Mouse (Mus musculus): ENCODE measurements at regions not wholly inside any gene's neighbourhood (a gene's known extent, or its start where the extent isn't known, plus 50 kb on each side); places are given as distances from the start of the nearest gene placed in this dataset.
A peak's percentile ranks its signal among the peaks of the same experiment; 100 is the strongest.
"Not testable (repeated sequence)": the region's sequence is repeated elsewhere in the genome, so short reads cannot be mapped to it uniquely, and the experiment has no call there.

DNA sequence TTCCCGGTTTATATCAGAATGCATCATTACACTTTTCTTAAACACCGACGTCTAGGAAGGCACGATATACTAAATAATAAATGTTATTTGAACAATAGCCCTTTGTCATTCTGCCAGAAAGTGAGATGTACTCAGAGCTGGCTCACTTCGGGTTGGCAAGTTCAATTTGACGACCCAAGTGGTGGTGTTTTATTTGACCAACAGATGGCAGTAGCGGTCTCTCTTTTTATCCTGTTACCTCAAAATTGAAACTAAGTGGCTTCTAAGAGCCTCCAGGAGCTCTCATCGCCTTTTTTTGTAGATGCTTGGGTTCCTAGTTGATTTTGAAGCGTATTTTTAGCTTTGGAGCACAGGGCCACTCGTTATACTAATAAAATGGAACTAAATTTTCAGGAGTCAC, 66.7 kb upstream of the Chmp2b start:
- peak; percentile 73 to 79 for DNase-seq

DNA sequence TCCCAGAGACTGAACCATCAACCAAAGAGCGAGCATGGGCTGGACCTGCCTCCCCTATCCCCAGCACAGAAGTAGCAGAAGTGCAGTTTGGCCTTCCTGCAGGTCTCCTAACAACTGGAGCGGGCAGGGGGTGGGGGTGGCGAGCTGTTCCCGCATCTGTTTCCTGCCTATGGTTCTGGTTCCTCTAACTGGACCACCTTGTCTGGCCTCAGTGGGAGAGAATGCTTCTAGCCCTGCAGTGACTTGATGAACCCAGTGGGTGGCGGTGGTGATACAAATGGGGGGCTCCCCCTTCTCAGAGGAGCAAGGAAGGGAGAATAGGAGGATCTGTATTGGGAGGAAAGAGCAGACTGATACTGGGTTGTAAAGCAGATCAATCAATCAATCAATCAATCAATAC, 69.2 kb upstream of the Chmp2b start:
- DNase-seq: no peak

DNA sequence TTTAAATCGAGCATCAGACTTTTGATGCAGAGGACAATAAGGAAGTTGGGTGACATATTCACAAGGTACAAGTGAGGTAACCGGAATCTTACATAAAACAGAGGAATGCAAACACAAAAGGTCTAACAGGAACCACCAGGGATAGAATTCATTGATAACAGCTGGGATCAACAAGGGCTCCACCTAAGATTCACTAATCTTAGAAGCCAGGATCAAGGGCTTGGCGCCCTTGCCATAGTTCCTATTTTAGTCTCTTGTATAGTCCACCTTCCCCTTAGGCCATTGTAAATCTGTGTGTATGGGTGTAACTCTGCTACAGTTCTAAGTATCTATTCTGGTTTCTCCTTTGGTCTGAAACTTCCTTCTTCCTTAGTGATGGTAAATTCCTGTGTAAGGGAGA, 84.2 kb upstream of the Chmp2b start:
- not testable (repeated sequence) for DNase-seq

GRCm38 (mm10) chr16:65649061-65649460, 86.5 kb upstream of the Chmp2b start:
- no peak for DNase-seq

DNA sequence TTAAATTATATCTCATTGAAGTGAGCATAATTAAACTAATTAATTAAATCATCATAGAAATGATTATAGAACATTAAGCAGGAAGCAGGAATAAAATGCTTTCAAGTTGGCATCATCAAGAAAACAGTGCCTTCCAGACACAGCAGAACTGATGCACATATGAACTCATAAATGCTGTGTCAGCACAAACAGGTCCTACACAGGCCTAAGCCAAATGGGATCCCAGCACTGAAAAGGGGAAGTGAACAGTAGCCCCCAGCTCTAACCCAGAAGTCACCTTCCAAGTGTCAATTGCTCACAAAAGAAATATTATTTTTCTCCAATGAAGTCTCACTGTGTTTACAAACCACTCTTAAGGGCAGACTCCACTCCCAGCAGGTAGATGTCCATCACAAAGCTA, 93.0 kb upstream of the Chmp2b start:
- DNase-seq: no peak

DNA sequence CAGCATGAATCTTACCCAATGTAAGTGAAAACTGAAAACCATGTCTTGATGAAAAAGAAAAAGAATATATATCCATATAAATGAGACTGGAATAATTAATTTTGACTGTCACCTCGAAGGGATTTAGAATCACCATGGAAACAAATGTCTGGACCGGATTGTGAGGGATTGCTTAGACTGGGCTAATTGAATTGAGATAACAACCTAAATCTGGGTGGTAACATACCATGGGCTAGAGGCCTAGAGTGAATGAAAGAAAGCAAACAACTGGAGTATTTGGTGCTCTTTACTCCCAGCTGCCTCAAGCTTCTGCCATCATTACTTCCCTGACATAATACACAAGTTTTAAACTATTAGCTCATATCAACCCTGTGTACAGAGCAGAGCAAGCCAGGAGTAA, 95.3 kb upstream of the Chmp2b start:
- no peak for DNase-seq

- peak; percentile 4 to 20 for DNase-seq
Observed at GRCm38 (mm10) chr16:65664787-65665186, 102.3 kb upstream of the Chmp2b start.

GRCm38 (mm10) chr16:65672116-65672515, 109.6 kb upstream of the Chmp2b start:
- DNase-seq: no peak

DNA sequence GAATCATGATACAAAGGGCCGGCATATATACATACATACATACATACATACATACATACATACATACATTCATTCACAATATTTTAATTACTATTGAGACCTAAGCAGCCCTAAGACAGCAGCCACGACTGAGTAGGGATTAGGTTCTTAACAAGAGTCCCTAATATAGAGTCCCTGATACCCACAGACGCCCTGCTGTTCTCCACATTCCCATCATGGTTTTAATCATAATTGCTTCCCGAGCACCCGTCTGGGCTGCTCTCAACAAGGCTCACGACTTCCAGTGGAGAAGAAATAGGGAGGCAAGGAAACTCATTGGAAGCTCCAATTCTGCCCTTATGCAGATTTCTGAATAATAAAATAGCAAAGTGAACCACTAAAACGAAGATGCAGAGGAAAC, 120.6 kb upstream of the Chmp2b start:
- no peak for DNase-seq

DNA sequence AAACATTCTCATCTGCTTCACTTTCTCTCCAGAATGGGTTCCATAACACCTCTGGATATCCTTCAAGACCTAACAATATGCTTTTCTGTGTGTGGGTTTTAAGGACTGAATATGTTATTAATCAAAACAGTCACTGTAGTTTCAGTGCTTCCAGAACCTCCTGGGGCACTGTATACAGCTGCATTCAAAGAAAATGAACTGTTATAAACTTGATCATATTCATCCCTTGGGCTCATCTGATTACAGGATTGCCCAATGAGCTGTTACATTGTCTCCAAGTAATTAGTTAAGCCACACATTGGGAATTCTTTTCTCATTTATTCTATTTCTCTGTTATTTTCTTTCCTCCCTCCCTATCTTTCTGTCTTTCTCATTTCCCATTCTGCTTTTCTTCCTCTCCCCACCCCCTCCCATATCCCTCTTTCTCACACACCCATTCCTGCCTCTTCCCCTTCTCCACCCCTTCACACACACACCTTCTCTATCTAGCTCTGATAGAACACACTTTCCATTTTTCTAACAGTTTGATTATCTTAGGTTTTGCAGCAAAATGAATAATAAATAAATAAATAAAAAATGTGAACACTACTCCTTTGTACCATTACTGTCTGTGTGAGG, 121.3 kb upstream of the Chmp2b start:
- no peak for DNase-seq

DNA sequence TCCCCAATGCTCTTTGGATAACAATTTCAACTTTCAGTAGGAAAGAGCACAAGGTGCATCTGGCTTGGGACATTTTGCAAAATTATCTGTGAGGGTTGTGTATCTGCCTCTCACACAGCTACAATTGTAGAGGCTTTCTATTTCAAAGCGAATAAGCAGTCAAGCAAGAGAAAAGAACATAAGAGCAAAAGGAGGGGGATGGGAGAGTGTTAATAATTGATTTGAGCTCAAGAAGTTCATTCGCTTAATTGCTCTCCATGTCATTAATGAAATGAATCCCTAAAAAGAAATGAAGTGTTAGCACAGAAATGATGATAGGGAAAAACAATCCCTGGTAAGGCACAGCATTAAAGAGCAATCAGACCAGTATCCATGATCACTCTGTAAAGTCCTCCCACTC, 121.4 kb upstream of the Vgll3 start:
- no peak for DNase-seq

DNA sequence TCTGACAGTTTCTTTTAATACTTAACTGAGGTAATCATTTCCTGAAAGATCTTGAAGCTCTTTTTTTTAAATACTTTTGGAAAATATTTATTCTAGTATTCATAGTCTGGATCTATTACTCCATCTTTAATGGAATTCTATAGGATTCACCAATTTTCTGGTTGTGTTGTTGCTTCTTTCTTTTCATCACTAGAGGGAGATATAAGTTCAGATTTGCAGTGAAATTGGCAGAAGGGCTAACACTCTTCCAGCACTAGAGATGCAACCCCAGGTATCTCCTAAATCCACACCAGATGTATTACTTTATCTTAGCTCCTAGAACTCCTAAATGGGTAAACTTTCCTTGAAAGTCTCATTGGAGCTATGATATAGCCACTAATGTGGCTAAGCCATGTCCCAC, 99.4 kb upstream of the Vgll3 start:
- no peak for DNase-seq

GRCm38 (mm10) chr16:65718791-65719472, 96.1 kb upstream of the Vgll3 start:
- DNase-seq: no peak

DNA sequence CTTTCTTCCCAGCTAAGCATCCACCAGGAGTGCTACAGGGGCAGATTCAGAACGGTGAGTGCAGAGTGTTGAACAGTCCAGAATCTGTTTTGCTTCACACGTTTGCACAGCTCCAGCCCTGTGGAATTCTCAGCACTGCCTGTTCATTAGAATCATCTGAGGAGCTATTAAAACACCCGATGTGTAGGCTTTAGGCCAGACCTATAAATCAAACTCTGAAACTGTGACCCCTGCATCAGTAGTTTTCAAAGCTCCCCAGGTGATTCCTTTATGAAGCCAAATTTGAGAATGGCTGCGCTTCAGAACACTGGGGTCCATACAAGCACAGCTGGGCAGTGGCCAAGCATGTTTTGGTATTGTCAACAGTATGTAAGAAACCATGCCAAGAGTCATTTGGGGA, 94.1 kb upstream of the Vgll3 start:
- DNase-seq: no peak

- DNase-seq: no peak
Observed at GRCm38 (mm10) chr16:65725559-65726269, 89.3 kb upstream of the Vgll3 start.

- no peak for DNase-seq
Observed at GRCm38 (mm10) chr16:65726289-65726688, 88.8 kb upstream of the Vgll3 start.

DNA sequence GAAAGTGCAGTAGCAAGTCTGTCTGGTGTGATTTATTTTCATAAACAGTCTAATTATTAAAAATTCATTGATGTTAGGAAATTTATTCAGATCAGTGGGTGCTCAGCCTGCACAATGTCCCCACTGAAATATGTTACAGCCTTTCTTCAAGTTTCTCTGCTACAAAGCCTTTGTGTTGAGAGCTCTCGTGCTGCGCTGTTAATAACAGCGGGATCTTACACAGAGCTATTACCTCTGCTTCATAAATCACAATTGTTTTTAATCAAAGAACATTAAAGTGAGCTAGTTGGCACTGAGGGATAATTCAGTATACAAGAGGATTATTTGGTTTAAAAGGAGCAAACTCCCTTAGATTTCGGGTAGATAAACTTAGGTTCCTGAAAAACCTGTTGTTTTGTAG, 85.7 kb upstream of the Vgll3 start:
- DNase-seq: no peak

DNA sequence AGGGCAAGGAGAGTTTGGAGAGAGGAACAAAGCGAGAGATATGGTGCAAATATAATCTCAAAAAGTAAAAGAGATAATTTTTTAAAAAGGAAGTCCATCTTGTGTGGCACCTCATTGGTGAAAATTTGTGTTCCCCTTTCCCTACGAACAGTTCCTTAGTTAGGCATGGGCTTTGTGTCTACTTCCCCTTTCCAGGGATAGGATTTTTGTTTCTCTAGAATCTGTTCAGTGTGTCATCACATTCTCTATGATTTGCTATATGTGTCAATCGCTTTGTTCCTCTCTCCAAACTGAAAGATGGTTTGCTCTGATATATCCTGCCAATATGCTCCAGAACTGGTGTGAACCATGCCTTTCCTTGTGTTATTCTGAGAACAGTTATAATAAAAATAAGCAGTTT, 75.4 kb upstream of the Vgll3 start:
- no peak for DNase-seq

GRCm38 (mm10) chr16:65742951-65743350, 72.1 kb upstream of the Vgll3 start:
- DNase-seq: no peak

- DNase-seq: no peak
Observed at GRCm38 (mm10) chr16:65755667-65756066, 59.4 kb upstream of the Vgll3 start.

Measured in cerebellum, postnatal 14 days (tissue).